Mouse (Mus musculus): ENCODE measurements at regions not wholly inside any gene's neighbourhood (a gene's known extent, or its start where the extent isn't known, plus 50 kb on each side); places are given as distances from the start of the nearest gene placed in this dataset.

DNA sequence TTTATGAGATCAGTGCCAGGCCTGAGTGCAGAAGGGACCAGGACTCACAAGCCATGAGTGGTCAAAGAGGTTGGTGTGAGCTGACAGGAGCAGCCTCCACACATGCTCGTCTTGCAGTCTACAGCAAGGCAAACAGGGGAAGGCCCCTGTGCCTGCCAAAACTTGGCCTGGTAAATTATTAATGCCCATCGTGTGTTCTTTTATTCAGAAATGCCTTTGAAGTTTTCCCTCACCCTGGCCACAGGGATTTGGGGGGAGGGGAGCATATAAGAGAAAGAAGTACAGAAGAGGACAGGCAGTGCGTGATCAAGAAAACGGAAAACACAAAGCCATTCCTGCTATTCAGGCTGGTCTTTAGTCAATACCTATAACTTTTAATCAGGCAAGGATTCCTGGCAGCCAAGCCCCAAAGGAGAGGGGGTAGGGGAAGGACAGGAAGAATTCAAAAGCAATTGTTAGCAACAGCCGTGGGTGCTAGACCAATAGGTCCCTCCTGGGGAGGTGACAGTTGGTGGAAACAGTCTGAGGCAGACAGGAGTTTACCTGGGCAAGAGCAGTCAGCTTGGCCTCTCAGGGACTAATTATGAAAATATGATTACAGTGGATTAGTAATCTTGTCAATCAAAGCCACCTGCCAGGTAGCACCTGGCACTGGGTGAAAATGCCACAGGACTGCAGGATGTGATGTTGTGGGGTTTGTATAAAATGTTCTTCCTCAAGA lies 357.4 kb upstream of the Rack1 start:
- H3K4me3 ChIP-seq (ENCODE audit: insufficient read depth, low read length): no peak overlapping the region
- H3K4me1 ChIP-seq (ENCODE audit: control insufficient read depth, insufficient read depth, low read length): no peaks in the 10 kb centered on the region
- H3K27ac ChIP-seq (ENCODE audit: insufficient read depth, low read length): no peak overlapping the region
- TF ChIP-seq POLR2A (IDR thresholded peaks at IDR 0.05; ENCODE audit: low read depth, low read length) (no peak), CTCF (IDR thresholded peaks at IDR 0.05; ENCODE audit: borderline replicate concordance, insufficient read depth, low read length) (no peak)

DNA sequence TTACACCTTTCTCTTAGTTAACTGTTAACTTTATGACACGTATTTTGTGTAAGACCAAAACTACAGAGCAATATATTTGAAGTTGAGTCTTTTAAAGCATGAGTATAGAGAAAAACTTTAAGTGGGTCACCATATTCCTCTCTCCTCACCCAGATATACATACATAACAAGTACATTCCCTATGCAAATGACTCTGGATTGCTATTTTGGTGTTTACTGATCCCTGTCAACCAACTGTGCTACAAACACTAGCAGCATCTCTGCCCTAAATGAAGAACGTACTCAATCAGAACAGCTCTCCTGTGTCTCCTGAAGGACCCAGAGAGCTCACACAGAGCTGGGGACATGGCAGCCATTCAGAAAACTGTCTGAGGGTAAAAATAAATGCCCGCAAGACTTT lies 363.4 kb upstream of the Rack1 start:
- Histone ChIP-seq H3K4me3 (ENCODE audit: insufficient read depth, low read length) (no peak overlapping the region), H3K27ac (ENCODE audit: insufficient read depth, low read length) (no peak overlapping the region), H3K4me1 (ENCODE audit: control insufficient read depth, insufficient read depth, low read length) (no peaks in the 10 kb centered on the region)
- TF ChIP-seq CTCF (IDR thresholded peaks at IDR 0.05; ENCODE audit: borderline replicate concordance, insufficient read depth, low read length): no peak
- TF ChIP-seq POLR2A (IDR thresholded peaks at IDR 0.05; ENCODE audit: low read depth, low read length): no peak

- Histone ChIP-seq H3K27ac (ENCODE audit: insufficient read depth, low read length) (no peak overlapping the region), H3K4me3 (ENCODE audit: insufficient read depth, low read length) (no peak overlapping the region), H3K4me1 (ENCODE audit: control insufficient read depth, insufficient read depth, low read length) (no peaks in the 10 kb centered on the region)
- TF ChIP-seq CTCF (IDR thresholded peaks at IDR 0.05; ENCODE audit: borderline replicate concordance, insufficient read depth, low read length) (no peak), POLR2A (IDR thresholded peaks at IDR 0.05; ENCODE audit: low read depth, low read length) (no peak)
Measured at GRCm38 (mm10) chr11:48431316-48431715, 368.8 kb upstream of the Rack1 start.

DNA sequence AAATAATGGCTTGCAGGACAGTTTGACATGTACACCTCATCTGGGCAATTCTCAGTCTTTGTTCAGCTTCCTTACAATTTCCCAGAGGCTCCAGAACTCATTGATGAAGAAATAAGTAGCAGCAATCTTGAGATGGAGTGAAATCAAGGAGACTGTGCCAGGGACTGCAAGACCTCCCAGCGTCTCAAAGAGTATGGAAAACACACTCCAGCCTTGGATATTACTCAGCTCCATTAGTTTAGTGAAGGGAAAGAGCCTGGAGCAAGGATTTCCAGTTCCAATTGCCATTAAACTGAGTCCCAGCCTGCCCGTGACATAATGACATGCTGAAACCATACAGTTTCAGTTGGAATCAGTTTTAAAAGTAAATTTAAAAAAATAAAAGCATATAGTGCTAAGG lies 372.7 kb upstream of the Rack1 start:
- TF ChIP-seq POLR2A (IDR thresholded peaks at IDR 0.05; ENCODE audit: low read depth, low read length) (no peak), CTCF (IDR thresholded peaks at IDR 0.05; ENCODE audit: borderline replicate concordance, insufficient read depth, low read length) (no peak)
- H3K27ac ChIP-seq (ENCODE audit: insufficient read depth, low read length): no peak overlapping the region
- no peaks in the 10 kb centered on the region for H3K4me1 ChIP-seq (ENCODE audit: control insufficient read depth, insufficient read depth, low read length)
- H3K4me3 ChIP-seq (ENCODE audit: insufficient read depth, low read length): no peak overlapping the region

- Histone ChIP-seq H3K4me3 (ENCODE audit: insufficient read depth, low read length) (no peak overlapping the region), H3K4me1 (ENCODE audit: control insufficient read depth, insufficient read depth, low read length) (no peaks in the 10 kb centered on the region), H3K27ac (ENCODE audit: insufficient read depth, low read length) (no peak overlapping the region)
- TF ChIP-seq CTCF (IDR thresholded peaks at IDR 0.05; ENCODE audit: borderline replicate concordance, insufficient read depth, low read length) (no peak), POLR2A (IDR thresholded peaks at IDR 0.05; ENCODE audit: low read depth, low read length) (no peak)
Measured at GRCm38 (mm10) chr11:48426446-48426845, 373.7 kb upstream of the Rack1 start.

DNA sequence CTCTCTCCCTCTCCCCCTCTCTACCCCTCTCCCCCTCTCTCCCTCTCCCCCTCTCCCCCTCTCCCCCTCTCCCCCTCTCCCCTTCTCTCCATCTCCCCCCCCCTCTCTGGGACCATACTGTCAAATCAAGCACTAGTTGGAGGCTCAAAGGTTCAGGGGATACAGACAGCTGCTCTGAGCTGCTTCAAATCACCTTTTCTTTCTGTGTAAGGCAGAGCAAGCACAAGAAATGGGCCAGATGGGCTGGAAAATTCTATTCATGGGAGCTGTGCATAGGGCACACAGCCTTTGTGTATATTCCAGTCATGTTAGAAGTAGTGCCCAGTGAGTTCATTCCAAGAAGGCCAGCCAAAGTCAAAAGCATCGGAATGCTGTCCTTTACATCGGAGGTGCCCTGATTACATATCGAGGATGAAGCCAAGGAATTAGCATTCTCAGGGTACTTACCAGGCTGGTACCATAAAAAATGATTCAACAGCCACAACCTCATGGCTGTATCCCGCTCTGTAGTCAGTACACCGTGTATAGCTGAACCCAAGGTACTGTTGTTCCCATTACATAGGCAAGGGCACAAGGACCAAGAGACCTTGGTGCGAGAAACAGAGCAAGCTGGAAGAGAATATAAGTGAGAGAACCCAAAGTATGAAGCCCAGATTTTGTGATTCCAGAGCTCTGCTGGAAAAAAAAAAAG lies 381.9 kb upstream of the Rack1 start:
- TF ChIP-seq CTCF (IDR thresholded peaks at IDR 0.05; ENCODE audit: borderline replicate concordance, insufficient read depth, low read length): no peak
- TF ChIP-seq POLR2A (IDR thresholded peaks at IDR 0.05; ENCODE audit: low read depth, low read length): no peak
- Histone ChIP-seq H3K4me3 (ENCODE audit: insufficient read depth, low read length) (no peak overlapping the region), H3K27ac (ENCODE audit: insufficient read depth, low read length) (no peak overlapping the region), H3K4me1 (ENCODE audit: control insufficient read depth, insufficient read depth, low read length) (no peaks in the 10 kb centered on the region)

GRCm38 (mm10) chr11:48417615-48418014 lies 382.5 kb upstream of the Rack1 start:
- no peak for TF ChIP-seq CTCF (IDR thresholded peaks at IDR 0.05; ENCODE audit: borderline replicate concordance, insufficient read depth, low read length)
- no peak for TF ChIP-seq POLR2A (IDR thresholded peaks at IDR 0.05; ENCODE audit: low read depth, low read length)
- Histone ChIP-seq H3K4me3 (ENCODE audit: insufficient read depth, low read length) (no peak overlapping the region), H3K4me1 (ENCODE audit: control insufficient read depth, insufficient read depth, low read length) (no peaks in the 10 kb centered on the region), H3K27ac (ENCODE audit: insufficient read depth, low read length) (no peak overlapping the region)

GRCm38 (mm10) chr11:48398032-48398431 lies 402.1 kb upstream of the Rack1 start:
- TF ChIP-seq CTCF (IDR thresholded peaks at IDR 0.05; ENCODE audit: borderline replicate concordance, insufficient read depth, low read length) (no peak), POLR2A (IDR thresholded peaks at IDR 0.05; ENCODE audit: low read depth, low read length) (no peak)
- Histone ChIP-seq H3K4me3 (ENCODE audit: insufficient read depth, low read length) (no peak overlapping the region), H3K27ac (ENCODE audit: insufficient read depth, low read length) (no peak overlapping the region)

DNA sequence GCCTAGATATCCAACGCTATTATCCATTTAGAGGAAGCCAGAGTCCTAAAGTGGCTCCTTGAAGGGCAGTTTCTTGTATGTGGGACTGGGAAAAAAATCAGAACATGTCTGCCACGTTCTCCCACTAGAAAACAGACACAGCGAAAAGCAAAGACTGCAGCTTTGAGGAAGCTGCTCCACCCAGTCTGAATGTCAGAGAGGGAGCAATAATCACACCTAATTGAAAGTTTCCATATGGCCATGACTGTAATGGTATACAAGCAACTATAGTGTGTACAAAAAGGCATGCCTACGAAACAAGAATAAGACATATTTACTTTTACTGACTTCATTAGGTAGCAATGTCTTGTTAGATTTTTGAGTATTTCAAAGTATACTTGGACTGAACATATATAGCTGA lies 392.7 kb upstream of the Sgcd start:
- Histone ChIP-seq H3K4me3 (ENCODE audit: insufficient read depth, low read length) (no peak overlapping the region), H3K27ac (ENCODE audit: insufficient read depth, low read length) (no peak overlapping the region), H3K4me1 (ENCODE audit: control insufficient read depth, insufficient read depth, low read length) (no peaks in the 10 kb centered on the region)
- TF ChIP-seq CTCF (IDR thresholded peaks at IDR 0.05; ENCODE audit: borderline replicate concordance, insufficient read depth, low read length): no peak
- TF ChIP-seq POLR2A (IDR thresholded peaks at IDR 0.05; ENCODE audit: low read depth, low read length): no peak

More at GRCm38 (mm10) chr11:48398032-48398431, 402.1 kb upstream of the Rack1 start:
- no peaks in the 10 kb centered on the region for H3K4me1 ChIP-seq (ENCODE audit: control insufficient read depth, insufficient read depth, low read length)

GRCm38 (mm10) chr11:48378044-48378443 lies 389.3 kb upstream of the Sgcd start:
- H3K4me3 ChIP-seq (ENCODE audit: insufficient read depth, low read length): no peak overlapping the region
- TF ChIP-seq POLR2A (IDR thresholded peaks at IDR 0.05; ENCODE audit: low read depth, low read length) (no peak), CTCF (IDR thresholded peaks at IDR 0.05; ENCODE audit: borderline replicate concordance, insufficient read depth, low read length) (no peak)

More at GRCm38 (mm10) chr11:48378044-48378443, 389.3 kb upstream of the Sgcd start:
- no peak overlapping the region for H3K27ac ChIP-seq (ENCODE audit: insufficient read depth, low read length)
- H3K4me1 ChIP-seq (ENCODE audit: control insufficient read depth, insufficient read depth, low read length): no peaks in the 10 kb centered on the region

Measured in embryonic fibroblast, embryonic 13.5 days (primary cell).